Mouse (Mus musculus) cortical plate, adult 2 months (tissue): ENCODE measurements around the gene Def8. TPM values are rescaled to one million over a fixed set of nuclear protein-coding genes. Genes with fewer than 3 reads are reported as not detected.

Source experiments
- H3K27ac ChIP-seq: fragments of 200-500 bp; 2 replicates; pipeline ENCODE4 v1.5.1; 2012; ENCODE audit warnings: low read length, control low read depth, inconsistent platforms; ENCODE audit not compliant: insufficient read depth
- H3K4me1 ChIP-seq: fragments of 200-500 bp; 2 replicates; pipeline ENCODE4 v1.6.1; 2011; ENCODE audit warnings: low read length; ENCODE audit not compliant: control insufficient read depth, insufficient read depth
- H3K4me3 ChIP-seq: fragments of 200-500 bp; 2 replicates; pipeline ENCODE4 v1.5.1; 2011; ENCODE audit warnings: mild to moderate bottlenecking, low read length, control low read depth; ENCODE audit not compliant: insufficient read depth
- CTCF ChIP-seq: fragments of 200-500 bp; IDR thresholded peaks from 2 replicates; pipeline ENCODE4 v1.5.1; 2011; ENCODE audit warnings: mild to moderate bottlenecking, control low read depth, low read length; ENCODE audit not compliant: insufficient read depth; ENCODE audit errors: extremely low read depth
- POLR2A ChIP-seq: fragments of 200-500 bp; IDR thresholded peaks from 2 replicates; pipeline ENCODE4 v1.6.1; 2011; ENCODE audit warnings: mild to moderate bottlenecking, low read length, control low read depth; ENCODE audit not compliant: insufficient read depth; ENCODE audit errors: extremely low read depth
- polyA plus RNA-seq: library from polyadenylated mRNA; depleted of rRNA; stranded (reverse); fragments of >200 nt; gene quantifications from 2 replicates; pipeline ENCODE4 v1.2.3, GENCODE M21; 2012; rRNA removed

Gene Def8
- polyA plus RNA-seq: 42.8 and 43.2 TPM in 2 replicates

DNA sequence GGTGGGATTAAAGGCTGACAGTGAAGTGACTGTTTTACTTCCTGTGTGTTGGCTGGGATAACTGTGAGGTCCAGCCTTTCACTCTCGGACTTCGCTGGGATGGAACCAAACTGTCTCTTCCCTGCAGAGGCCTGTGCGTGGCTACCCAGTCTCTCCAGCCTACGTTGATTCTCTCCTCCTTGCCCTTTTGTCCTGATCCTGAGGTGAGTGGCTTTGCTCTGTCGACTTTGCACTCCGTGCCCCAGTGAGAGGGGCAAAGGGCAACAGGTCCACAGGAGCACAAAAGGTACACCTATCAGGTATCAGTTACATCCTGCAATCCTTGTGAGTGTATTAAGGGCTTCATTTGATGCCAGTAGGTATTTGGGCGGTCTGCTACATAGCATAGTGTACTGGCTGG is at the start of gene Def8:
Gene Def8 (plus strand): TSS at position 87 of the 400 bp plus-strand sequence.
- TF ChIP-seq POLR2A (no peak), CTCF (no peak)
- Histone ChIP-seq H3K27ac (no peak within 1 kb of the TSS), H3K4me1 (no peaks in the 10 kb centered on the region), H3K4me3 (no peak within 1 kb of the TSS)

DNA sequence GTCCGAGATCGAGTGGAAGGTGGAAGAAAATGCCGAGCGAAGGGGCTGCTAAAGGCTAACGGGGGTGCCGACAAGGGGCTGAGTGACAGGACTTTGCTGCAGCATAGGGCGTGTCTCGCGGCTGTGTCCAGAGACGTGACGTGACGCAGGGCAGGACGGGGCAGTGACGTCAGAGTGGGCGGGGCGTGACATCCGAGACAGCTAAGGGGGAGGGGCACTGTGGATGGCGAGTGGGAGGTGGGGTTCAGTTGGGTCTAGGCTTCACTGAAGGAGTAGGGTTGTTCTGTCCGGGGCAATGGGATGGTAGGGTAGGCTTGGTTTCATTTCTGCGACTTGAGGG is 49.1 kb upstream of the Def8 start:
- Histone ChIP-seq H3K4me3 (peak overlapping the region; percentile 94), H3K4me1 (peaks cover 10% of the 10 kb centered on the region), H3K27ac (peak overlapping the region; percentile 97)
- TF ChIP-seq CTCF (no peak), POLR2A (peak; percentile 77)

DNA sequence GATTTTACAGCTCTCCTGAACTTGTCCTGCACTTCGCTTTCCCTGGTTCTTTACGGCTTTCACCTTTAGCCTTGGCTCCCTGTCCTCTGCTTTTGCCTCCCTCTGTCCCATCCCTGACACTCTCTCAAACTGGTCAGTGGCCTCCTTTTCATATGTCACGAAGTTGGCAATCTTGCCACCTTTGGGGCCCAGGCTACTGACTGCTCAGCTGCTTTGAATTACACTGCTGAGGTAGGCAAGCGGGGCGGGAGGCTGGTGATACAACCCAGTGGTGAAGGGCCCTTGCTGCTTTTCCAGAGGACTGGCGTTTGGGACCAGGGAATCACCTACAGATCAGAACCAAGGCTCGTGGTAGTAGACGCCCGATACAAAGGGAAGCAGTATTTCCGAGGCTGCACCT is 47.6 kb upstream of the Def8 start:
- no peak overlapping the region for H3K4me3 ChIP-seq
- H3K27ac ChIP-seq: no peak overlapping the region
- H3K4me1 ChIP-seq: peaks cover 10% of the 10 kb centered on the region
- no peak for TF ChIP-seq POLR2A
- no peak for TF ChIP-seq CTCF

- H3K27ac ChIP-seq: no peak overlapping the region
- H3K4me1 ChIP-seq: peaks cover 10% of the 10 kb centered on the region
- H3K4me3 ChIP-seq: no peak overlapping the region
- TF ChIP-seq CTCF (no peak), POLR2A (no peak)
Measured at GRCm38 (mm10) chr8:123376106-123376505, 47.2 kb upstream of the Def8 start.

- Histone ChIP-seq H3K27ac (no peak overlapping the region), H3K4me3 (no peak overlapping the region), H3K4me1 (no peaks in the 10 kb centered on the region)
- TF ChIP-seq CTCF (no peak), POLR2A (no peak)
Measured at GRCm38 (mm10) chr8:123381711-123382110, 41.6 kb upstream of the Def8 start.

DNA sequence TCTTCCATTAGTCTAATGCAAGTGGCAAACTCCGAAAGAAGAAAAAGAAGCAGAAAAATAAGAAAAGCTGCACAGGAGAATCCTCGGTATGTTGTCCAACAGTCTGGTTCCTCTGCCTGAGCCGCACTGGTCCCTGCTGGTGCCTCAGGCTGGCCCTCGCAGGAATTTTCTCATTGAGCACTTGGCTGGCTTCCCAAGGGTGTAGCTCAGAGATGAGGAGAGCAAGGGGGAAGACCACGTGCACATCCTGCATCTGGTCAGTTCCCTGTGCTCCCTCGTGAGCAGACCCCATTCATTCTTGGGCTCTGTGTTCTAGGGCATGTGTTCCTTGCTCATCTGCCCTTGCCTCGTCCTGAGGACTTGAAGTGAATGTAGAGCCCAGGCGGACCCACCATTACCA is 40.8 kb upstream of the Def8 start:
- no peak overlapping the region for H3K27ac ChIP-seq
- no peak overlapping the region for H3K4me3 ChIP-seq
- TF ChIP-seq POLR2A (no peak), CTCF (no peak)
- H3K4me1 ChIP-seq: no peaks in the 10 kb centered on the region

DNA sequence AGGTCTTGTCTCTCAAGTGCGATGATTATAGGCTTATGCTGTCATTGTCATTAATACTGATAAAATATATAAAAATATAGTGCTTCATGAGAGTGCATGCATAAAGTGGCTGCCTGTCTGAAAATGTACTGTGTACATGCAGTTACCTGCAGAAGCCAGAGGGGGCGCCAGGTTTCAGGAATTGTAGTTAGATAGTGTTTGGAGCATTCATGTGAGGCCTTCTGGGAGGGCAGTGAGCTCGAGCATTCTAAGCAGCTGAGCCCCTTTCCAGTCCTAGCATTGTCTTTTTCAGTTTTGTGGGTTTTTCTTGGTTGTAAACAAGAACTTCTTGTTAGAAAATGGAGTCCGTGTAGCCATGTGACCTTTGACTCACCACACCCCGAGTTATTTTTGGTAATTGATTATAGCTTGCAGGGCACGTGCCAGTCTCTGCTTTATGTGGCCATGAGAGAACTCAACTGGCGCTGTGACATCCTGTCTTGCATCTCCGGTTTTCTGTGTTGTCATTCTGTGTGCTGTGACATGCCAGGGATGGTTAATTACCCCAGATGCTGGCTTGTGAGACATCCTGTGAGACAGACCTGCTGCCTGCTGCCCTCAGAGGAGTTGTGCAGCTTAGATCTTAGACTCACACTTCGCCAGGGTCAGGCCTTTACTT is 38.3 kb upstream of the Def8 start:
- H3K4me3 ChIP-seq: no peak overlapping the region
- TF ChIP-seq POLR2A (no peak), CTCF (peak; percentile 32; the same call in 1 of the 2 replicates)

GRCm38 (mm10) chr8:123387041-123387440 is 36.3 kb upstream of the Def8 start:
- TF ChIP-seq CTCF: no peak
- no peak for TF ChIP-seq POLR2A

More for the DNA sequence above, 38.3 kb upstream of the Def8 start:
- no peak overlapping the region for H3K27ac ChIP-seq
- no peaks in the 10 kb centered on the region for H3K4me1 ChIP-seq

GRCm38 (mm10) chr8:123387801-123388200 is 35.5 kb upstream of the Def8 start:
- no peak for TF ChIP-seq CTCF
- TF ChIP-seq POLR2A: no peak
- Histone ChIP-seq H3K4me1 (no peaks in the 10 kb centered on the region), H3K4me3 (no peak overlapping the region), H3K27ac (no peak overlapping the region)

More at GRCm38 (mm10) chr8:123387041-123387440, 36.3 kb upstream of the Def8 start:
- H3K4me1 ChIP-seq: no peaks in the 10 kb centered on the region
- no peak overlapping the region for H3K4me3 ChIP-seq
- H3K27ac ChIP-seq: no peak overlapping the region

- Histone ChIP-seq H3K27ac (no peak overlapping the region), H3K4me3 (no peak overlapping the region)
- TF ChIP-seq POLR2A (no peak), CTCF (no peak)
Measured at GRCm38 (mm10) chr8:123389026-123389425, 34.3 kb upstream of the Def8 start.

More at GRCm38 (mm10) chr8:123389026-123389425, 34.3 kb upstream of the Def8 start:
- no peaks in the 10 kb centered on the region for H3K4me1 ChIP-seq
